Mouse (Mus musculus) limb, embryonic 15.5 days (tissue): ENCODE data around the gene Zfp362. TPM values are rescaled to one million over a fixed set of nuclear protein-coding genes. Genes with fewer than 3 reads are reported as not detected.
A peak's percentile ranks its signal among the peaks of the same experiment; 100 is the strongest.

Experiments used
- ATAC-seq: fragments of 200-750 bp; cut with Nextera tagmentation; 2 replicates; pipeline ENCODE4 v1.8.0; 2017; ENCODE audit warnings: low read depth, moderate TSS enrichment; ENCODE audit not compliant: insufficient number of reproducible peaks, low FRiP score, low TSS enrichment
- H3K27ac ChIP-seq: fragments of 300-500 bp; sonication (generic); 2 replicates; pipeline ENCODE4 v1.5.1; 2015; ENCODE audit warnings: moderate library complexity, mild to moderate bottlenecking, inconsistent platforms
- H3K27me3 ChIP-seq: fragments of 300-500 bp; sonication (generic); 2 replicates; pipeline ENCODE4 v1.6.1; 2015; ENCODE audit warnings: inconsistent platforms
- H3K36me3 ChIP-seq: fragments of 300-500 bp; sonication (generic); 2 replicates; pipeline ENCODE4 v1.6.1; 2015; ENCODE audit warnings: inconsistent platforms
- H3K4me1 ChIP-seq: fragments of 300-500 bp; sonication (generic); 2 replicates; pipeline ENCODE4 v1.6.1; 2015; ENCODE audit warnings: inconsistent platforms
- H3K4me2 ChIP-seq: fragments of 300-500 bp; sonication (generic); 2 replicates; pipeline ENCODE4 v1.6.1; 2015; ENCODE audit warnings: mild to moderate bottlenecking, inconsistent platforms
- H3K4me3 ChIP-seq: fragments of 300-500 bp; sonication (generic); 2 replicates; pipeline ENCODE4 v1.5.1; 2015; ENCODE audit warnings: mild to moderate bottlenecking, inconsistent platforms
- H3K9ac ChIP-seq: fragments of 300-500 bp; sonication (generic); 2 replicates; pipeline ENCODE4 v1.6.1; 2015; ENCODE audit warnings: inconsistent platforms
- H3K9me3 ChIP-seq: fragments of 300-500 bp; sonication (generic); 2 replicates; pipeline ENCODE4 v1.6.1; 2016; ENCODE audit warnings: inconsistent platforms
- WGBS: fragments of 180-500 bp; shearing (Covaris S2); methylation state at CpG from one replicate; pipeline ENCODE4 v1.1.7; 2015; 5-methylcytosine and 5-hydroxymethylcytosine counted together
- polyA plus RNA-seq: library from polyadenylated mRNA; unstranded; fragments of >200 nt; fragmentation: Nextera tagmentation; extraction: Ambion mirVana; gene quantifications from 2 replicates; pipeline ENCODE4 v1.2.1, GENCODE M21; 2015

Gene Zfp362
- 33.1 and 37.4 TPM in 2 replicates for polyA plus RNA-seq

DNA sequence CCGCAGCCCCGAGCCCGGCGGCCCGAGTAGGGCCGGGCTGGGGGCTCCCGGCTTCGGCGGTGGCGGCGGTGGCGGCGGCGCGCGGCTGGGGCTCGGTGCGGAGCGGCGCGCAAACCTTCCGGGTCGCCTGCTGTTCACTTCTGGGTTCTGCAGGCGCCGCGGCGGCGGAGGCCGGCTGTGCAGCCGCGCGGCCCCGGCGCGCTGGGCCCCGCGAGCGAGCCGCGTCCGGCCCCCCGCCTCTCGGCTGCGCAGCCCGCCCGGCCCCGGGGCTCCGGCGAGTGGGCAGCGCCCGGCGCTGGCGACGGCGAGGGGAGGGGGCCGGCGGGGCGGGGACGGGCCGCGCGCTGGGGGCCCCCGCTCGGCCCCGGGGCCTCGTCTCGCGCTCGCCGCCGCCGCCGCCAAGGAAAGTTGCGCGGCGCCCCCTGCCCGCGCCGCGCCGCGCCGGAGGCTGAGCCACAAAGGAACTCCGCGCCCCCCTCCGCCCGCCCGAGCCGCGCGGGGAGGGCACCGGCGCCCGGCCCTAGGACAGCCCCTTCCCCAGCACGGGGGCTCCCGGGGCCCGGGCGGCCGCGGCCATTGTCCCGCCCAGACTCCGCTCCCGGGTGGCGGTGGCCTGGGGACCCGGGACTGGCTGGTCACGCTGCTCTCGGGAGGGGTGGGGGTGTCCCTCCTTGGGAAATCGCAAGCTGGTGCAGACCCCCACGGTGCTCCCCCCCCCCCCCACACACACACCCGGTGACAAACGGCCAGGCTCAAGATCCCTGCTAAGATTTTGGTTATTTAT is at the start of gene Zfp362:
Zfp362 (minus strand) TSS at position 3 of the 784 bp plus-strand sequence.
- peak; percentile 41 for ATAC-seq
- H3K9me3 ChIP-seq = no peaks in the 10 kb centered on the region
- peak within 1 kb of the TSS; percentile 86 for H3K4me2 ChIP-seq
- no peaks in the 10 kb centered on the region for H3K27me3 ChIP-seq
- H3K4me3 ChIP-seq = peak within 1 kb of the TSS; percentile 80
- under 1% methylated on average over 95 of the region's 111 CpGs for WGBS
- peak within 1 kb of the TSS; percentile 98 for H3K27ac ChIP-seq
- peak within 1 kb of the TSS; percentile 100 for H3K9ac ChIP-seq
- 0 out of 2 replicates have a peak, but pooled peaks cover 5% of the 10 kb centered on the region for H3K36me3 ChIP-seq
- H3K4me1 ChIP-seq = peaks cover 46% of the 10 kb centered on the region

DNA sequence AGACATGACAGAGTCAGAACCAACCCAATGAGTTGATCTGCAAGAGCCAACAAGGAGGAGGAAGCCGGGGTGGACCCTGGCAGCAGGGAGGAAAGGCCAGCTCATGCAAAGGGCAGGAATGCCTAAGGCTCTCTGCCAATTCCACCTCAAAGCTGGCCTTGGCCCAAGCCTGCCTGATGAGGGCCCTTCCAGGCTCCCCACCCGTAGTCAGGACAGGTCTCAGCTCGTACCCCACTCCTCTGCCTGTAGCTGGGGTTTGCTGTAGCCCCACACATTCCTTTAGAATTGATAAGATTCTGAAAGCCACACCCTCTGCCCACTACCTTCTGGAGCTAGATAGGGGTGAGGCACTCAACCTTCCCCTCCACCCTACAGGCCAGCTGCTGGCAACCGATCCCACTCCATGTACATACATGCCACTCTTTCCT is 49.8 kb upstream of the Zfp362 start:
- Histone ChIP-seq H3K9ac (no peak overlapping the region), H3K27me3 (no peaks in the 10 kb centered on the region), H3K4me2 (0 out of 2 replicates have a peak overlapping the region, but pooled peaks have one; percentile 4), H3K4me3 (no peak overlapping the region), H3K4me1 (peaks cover 8% of the 10 kb centered on the region), H3K36me3 (no peaks in the 10 kb centered on the region), H3K9me3 (no peaks in the 10 kb centered on the region), H3K27ac (peak overlapping the region; percentile 23; the same call in 1 of the 2 replicates)
- ATAC-seq = 0 out of 2 replicates have a peak, but pooled peaks have one; percentile 48
- WGBS = 57% methylated on average over 4 of the region's 4 CpGs

DNA sequence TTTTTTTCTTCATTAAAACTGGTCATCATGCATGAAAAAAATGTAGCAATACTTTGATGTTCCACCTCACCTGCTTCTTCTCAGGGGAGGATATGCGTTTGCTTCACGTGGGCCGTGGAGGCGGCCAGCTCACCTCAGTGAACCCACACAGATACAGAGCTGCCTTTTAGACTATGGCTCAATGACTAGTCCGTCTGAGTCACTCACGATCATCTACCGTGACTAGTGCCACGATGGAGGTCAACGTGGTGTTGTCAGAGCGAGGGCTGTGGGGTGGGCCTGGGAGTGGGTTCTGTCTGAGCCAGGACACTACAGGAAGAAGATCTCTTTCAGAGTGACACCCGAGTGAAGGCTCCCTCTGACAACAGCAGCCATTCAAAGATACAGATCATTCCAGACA is 47.3 kb upstream of the Zfp362 start:
- no peak overlapping the region for H3K27ac ChIP-seq
- ATAC-seq = no peak
- peaks cover 8% of the 10 kb centered on the region for H3K4me1 ChIP-seq
- H3K9me3 ChIP-seq = no peaks in the 10 kb centered on the region
- no peak overlapping the region for H3K4me3 ChIP-seq
- H3K9ac ChIP-seq = no peak overlapping the region
- H3K4me2 ChIP-seq = no peak overlapping the region
- no peaks in the 10 kb centered on the region for H3K36me3 ChIP-seq
- WGBS = 87% methylated on average over 11 of the region's 11 CpGs
- H3K27me3 ChIP-seq = no peaks in the 10 kb centered on the region

DNA sequence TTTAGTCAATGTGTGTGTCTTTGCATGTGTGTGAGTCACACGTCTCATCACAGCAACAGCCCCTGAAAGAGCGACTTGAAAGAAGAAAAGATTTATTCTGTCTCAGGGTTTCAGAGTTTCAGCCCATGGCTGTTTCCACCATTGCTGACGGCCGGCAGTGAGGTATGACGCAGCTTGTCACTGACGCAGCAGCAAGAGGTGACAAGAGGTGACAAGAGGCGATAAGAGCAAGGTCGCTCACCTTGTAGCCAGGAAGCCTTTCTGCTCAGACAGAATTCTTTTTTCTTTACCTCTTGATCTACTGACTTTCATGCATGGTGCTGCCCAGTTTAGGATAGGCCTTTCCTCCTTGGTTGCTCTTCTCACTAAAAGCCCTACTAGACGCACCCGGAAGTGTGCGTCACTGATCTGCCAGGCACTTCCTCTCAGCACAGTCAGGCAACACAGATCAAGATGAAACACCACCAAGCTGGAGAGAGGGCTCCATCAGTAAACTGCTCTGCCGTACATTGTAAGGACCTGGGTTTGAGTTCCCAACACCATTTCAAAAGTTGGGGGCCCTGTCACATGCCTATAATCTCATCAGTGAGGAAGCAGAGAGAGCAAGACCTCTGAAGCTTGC is 46.5 kb upstream of the Zfp362 start:
- Histone ChIP-seq H3K4me1 (peaks cover 7% of the 10 kb centered on the region), H3K9ac (no peak overlapping the region), H3K36me3 (no peaks in the 10 kb centered on the region), H3K4me3 (no peak overlapping the region), H3K9me3 (no peaks in the 10 kb centered on the region), H3K4me2 (no peak overlapping the region), H3K27me3 (no peaks in the 10 kb centered on the region), H3K27ac (no peak overlapping the region)
- 85% methylated on average over 12 of the region's 12 CpGs for WGBS
- ATAC-seq = no peak

DNA sequence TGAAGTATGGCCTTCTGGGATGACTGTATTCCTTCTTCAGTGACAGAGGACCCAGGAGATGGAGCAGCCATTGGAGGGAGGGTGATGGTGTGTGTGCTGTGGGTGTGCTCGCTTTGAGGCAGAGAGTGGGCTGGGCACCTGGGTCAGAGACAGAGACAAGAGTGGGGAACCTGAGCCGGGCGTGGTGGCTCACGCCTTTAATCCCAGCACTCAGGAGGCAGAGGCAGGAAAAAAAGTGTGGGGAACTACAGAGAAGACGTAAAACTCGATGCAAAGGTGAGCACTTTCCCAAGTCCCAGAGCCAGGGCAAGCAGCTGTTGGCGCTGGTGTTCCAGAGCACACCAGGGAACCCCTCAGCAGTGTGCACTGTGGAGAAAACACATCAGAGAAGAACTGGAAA is 43.8 kb upstream of the Zfp362 start:
- Histone ChIP-seq H3K4me3 (no peak overlapping the region), H3K4me1 (no peaks in the 10 kb centered on the region), H3K36me3 (no peaks in the 10 kb centered on the region), H3K9me3 (no peaks in the 10 kb centered on the region), H3K4me2 (no peak overlapping the region), H3K27ac (no peak overlapping the region), H3K9ac (no peak overlapping the region), H3K27me3 (no peaks in the 10 kb centered on the region)
- ATAC-seq = no peak
- WGBS = 56% methylated on average over 7 of the region's 7 CpGs

DNA sequence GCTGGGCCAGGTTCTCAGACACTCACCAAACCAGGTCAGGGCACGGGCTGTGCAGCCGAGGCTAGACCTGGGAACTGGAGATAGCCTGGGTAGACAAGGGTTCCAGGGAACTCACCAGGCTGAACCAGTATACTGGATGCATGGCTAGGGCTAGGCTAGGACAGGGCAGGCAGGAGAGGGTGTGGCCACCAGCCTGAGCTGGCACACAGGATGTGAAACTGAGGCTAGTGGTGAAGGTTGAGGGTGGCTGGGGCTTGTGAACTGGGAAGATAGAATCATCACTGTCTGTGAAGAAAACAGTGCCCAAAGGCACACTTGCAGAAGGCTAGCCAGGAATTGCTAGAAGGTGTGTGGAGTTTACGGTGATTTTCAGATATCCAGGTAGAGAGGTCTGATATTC is 43.1 kb upstream of the Zfp362 start:
- WGBS = 88% methylated on average over 3 of the region's 3 CpGs
- no peaks in the 10 kb centered on the region for H3K36me3 ChIP-seq
- H3K27ac ChIP-seq = no peak overlapping the region
- H3K27me3 ChIP-seq = no peaks in the 10 kb centered on the region
- no peaks in the 10 kb centered on the region for H3K4me1 ChIP-seq
- H3K9me3 ChIP-seq = no peaks in the 10 kb centered on the region
- no peak overlapping the region for H3K4me2 ChIP-seq
- no peak overlapping the region for H3K4me3 ChIP-seq
- no peak for ATAC-seq
- no peak overlapping the region for H3K9ac ChIP-seq

DNA sequence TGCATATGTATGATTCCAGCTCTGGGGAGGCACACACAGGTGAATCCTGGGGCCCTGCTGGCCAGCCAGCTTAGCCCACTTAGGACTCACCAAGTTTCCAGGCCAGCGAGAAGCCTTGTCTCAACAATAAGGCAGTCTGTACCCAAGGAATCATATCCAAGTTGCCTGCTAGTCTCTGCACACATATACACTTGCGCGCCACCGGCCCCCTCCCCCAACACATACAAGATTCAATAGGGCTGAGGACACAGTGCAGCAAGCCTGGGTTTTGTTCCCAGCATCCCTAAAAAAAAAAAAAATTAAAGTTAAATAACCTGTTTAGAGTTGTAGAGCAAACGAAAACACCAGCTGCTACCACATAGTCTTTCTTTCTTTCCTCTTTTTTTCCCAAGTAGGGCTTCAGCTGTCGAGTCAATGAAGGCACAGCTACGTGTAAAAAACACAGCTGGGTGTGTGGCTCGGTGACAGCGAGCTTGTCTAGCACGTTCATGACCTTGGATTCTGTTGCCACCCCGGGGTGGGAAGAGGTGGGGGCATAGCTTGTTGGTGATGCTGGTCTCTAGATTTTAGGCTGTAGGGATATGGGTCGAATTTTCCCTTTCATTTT is 39.6 kb upstream of the Zfp362 start:
- WGBS = 72% methylated on average over 12 of the region's 12 CpGs
- no peak overlapping the region for H3K4me2 ChIP-seq
- H3K9ac ChIP-seq = no peak overlapping the region
- no peak overlapping the region for H3K4me3 ChIP-seq
- H3K9me3 ChIP-seq = no peaks in the 10 kb centered on the region
- H3K4me1 ChIP-seq = peaks cover 4% of the 10 kb centered on the region; the same call in 1 of the 2 replicates
- H3K27ac ChIP-seq = no peak overlapping the region
- no peaks in the 10 kb centered on the region for H3K36me3 ChIP-seq
- no peak for ATAC-seq
- H3K27me3 ChIP-seq = no peaks in the 10 kb centered on the region

DNA sequence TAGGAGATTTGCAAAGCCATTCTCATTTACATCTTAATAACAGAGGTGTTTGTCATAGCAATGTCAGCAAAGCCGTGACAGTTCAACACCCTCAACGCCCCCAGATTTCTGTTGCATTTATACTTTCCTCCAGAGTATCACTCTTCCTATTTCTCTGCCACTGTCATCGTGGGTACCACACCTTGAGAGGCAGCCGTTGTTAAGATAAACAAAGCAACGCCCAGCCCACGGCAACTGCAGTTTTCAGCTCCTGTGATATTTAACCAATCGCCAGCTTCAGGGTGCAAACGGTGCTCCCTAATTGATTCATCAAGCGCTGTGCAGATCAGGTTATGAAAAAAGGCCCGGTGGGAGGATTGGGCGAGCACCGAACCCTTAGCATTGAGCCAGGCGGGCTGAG is 38.7 kb upstream of the Zfp362 start:
- no peaks in the 10 kb centered on the region for H3K9me3 ChIP-seq
- 43% methylated on average over 13 of the region's 13 CpGs for WGBS
- no peaks in the 10 kb centered on the region for H3K27me3 ChIP-seq
- peaks cover 13% of the 10 kb centered on the region for H3K4me1 ChIP-seq
- no peak for ATAC-seq
- no peaks in the 10 kb centered on the region for H3K36me3 ChIP-seq
- H3K4me3 ChIP-seq = no peak overlapping the region
- H3K4me2 ChIP-seq = no peak overlapping the region
- no peak overlapping the region for H3K9ac ChIP-seq
- H3K27ac ChIP-seq = no peak overlapping the region

DNA sequence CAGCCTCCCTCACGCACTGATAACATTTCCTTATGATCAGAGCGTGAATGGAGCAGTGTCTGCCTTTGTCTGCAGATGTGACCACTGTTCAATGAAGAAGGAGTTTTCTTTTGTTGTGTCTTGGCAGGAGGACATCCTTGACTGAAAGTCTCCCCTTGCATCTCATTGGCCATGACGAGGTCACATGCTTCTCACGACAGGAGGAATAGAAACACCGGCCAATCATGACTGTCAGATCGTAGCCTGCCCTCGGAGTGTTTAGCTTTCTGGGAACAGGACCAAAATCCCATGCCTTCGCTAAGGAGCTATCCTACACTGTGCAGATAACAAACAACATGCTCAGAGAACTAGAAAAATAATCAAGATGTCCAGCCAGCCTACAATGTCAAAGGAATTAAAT is 35.4 kb upstream of the Zfp362 start:
- Histone ChIP-seq H3K9me3 (no peaks in the 10 kb centered on the region), H3K36me3 (no peaks in the 10 kb centered on the region), H3K27me3 (no peaks in the 10 kb centered on the region), H3K4me2 (no peak overlapping the region), H3K9ac (no peak overlapping the region), H3K4me1 (peaks cover 32% of the 10 kb centered on the region), H3K27ac (no peak overlapping the region), H3K4me3 (no peak overlapping the region)
- no peak for ATAC-seq
- 64% methylated on average over 8 of the region's 8 CpGs for WGBS

DNA sequence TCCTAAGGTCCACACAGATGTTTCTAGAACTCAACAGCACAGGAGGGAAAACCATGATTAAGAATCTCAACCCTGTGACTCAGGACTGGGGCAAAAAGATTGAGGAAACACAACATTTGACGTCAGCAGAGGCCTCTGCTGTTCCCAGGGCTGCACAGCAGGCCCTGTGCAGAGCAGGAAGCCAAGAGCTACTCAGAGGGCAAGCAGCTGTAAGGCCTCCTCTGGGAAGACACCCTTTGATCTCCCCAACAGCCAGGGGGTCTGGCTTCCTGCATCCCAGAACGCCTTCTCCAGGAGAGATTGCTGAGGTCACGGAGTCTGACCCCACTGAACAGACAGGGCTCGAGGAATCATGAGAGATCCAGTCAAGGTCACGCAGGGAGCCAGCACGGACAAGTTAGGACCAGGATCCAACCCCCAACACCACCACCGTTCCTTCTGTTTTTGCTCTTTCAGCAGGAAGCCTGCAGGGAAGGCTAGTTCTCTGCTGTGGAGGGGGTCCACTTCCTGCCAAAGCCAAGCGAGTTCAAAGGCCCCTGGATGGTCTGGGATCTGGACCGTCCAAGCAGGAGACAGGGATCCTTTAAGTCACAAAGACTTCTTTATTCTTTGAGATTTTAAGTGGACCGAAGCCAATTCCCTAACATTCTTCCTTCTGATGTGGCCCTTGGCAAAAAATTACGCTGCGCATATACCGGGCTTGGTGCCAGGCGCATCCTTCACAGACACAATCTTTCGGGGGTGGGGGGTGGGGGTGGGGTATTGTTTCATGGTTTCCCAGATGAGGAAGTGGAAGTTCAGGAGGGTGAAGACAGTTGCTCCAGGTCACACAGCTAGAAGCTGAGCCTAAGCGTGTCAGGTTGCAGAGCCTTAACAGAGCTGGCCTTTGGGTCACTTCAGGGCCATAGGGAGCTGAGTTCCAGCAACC is 34.2 kb upstream of the Zfp362 start:
- Histone ChIP-seq H3K4me3 (no peak overlapping the region), H3K4me2 (no peak overlapping the region), H3K36me3 (no peaks in the 10 kb centered on the region), H3K9ac (no peak overlapping the region), H3K9me3 (no peaks in the 10 kb centered on the region), H3K27me3 (no peaks in the 10 kb centered on the region), H3K4me1 (peaks cover 32% of the 10 kb centered on the region), H3K27ac (peak overlapping the region; percentile 75)
- peak; percentile 53; the same call in 1 of the 2 replicates for ATAC-seq
- WGBS = 23% methylated on average over 16 of the region's 16 CpGs

DNA sequence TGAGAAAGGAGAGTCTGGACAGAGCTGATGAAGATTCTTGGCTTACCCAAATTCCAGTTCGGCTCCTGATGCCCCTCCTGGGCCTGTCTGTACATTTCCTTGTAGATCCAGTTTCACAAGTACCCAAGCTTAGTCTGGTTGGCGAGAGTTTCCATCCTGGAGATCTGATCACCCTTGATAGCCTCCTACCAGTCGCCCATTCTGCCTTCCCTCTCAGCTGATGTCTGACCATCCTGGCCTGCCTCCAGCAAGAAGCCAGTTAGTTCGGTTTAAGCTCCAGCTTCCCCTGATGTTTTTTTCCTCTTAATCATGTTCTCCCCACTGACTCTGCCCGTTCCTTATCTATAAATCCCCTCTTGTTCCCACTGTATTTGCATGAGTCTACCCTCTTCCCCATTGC is 32.4 kb upstream of the Zfp362 start:
- Histone ChIP-seq H3K36me3 (no peaks in the 10 kb centered on the region), H3K9ac (no peak overlapping the region), H3K4me2 (no peak overlapping the region), H3K4me1 (peaks cover 32% of the 10 kb centered on the region), H3K27ac (no peak overlapping the region), H3K9me3 (no peaks in the 10 kb centered on the region), H3K27me3 (no peaks in the 10 kb centered on the region), H3K4me3 (no peak overlapping the region)
- WGBS = 39% methylated on average over 5 of the region's 5 CpGs
- ATAC-seq = no peak
